Mouse (Mus musculus) mouse embryonic stem cell (cell line): ENCODE results near the gene Foxn3.

Experiments used
- in situ Hi-C, 2 experiments: fragments of 300-500 bp; cut with MboI; formaldehyde crosslinking; loops; 1 replicate in 1 of 2; 3 replicates in 1 of 2; pipeline ENCODE4 v1.14.3; 2019 to 2020; ENCODE audit warnings: low sequenced_read_pairs in 2 of 2, low pct_unique_long_range_greater_than_20kb in 1 of 2, mixed read lengths in 1 of 2; ENCODE audit not compliant: unreplicated experiment in 1 of 2

Gene Foxn3

DNA sequence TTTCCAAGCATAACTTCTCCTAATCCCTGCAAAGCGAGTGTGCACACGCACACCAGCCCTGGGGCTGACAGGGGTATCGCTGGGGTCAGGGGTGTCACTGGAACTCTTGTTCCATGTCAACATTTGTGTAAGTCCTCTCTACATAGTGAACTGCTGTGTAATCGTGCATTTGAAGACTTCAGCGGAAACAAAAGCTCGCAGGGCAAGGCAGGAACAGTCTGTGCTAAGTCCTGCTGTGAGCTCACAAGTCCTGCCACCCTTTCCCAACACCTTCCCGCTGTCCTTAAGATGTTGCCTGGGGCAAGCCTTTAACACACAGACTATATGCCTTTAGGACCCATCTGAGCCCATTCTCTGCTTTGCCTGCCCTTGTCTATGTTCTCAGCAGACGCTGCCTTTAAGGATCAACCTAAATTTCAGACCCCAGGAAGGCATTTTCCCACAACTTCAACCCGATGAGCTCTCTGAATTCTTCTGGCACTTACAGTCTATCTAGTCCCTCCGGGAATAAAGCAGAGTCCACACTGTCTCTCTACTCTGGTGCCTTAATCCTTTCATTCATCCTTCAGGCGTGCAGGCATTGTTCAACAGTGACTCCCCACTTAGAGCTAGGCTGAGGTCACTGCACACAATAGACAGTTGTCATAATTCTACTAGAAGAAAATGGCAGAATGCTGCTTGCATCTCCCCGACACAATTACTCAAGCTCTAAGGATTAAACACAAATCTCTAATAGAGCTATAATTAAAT is 264.4 kb downstream of the Foxn3 start:
- in situ Hi-C loops: no loop called here

DNA sequence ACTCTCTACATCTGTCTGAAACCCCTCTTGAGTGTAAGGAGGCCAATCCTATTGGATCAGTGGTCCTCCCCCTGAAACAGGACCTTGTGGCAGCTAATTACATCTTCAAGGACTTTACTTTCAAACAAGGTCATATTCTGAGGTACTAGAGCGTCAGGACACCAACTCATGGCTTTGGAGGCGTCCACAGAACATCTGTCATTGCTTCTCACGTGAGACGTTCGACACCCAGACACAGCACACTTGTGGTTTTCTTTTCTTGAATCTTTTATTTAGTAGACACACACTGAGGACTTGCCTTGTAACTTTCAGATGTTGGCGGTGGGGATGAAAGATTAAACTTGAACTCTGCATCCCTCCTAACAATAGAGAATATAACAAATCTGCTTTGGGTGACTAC is 265.1 kb downstream of the Foxn3 start:
- in situ Hi-C loops: no loop called here

DNA sequence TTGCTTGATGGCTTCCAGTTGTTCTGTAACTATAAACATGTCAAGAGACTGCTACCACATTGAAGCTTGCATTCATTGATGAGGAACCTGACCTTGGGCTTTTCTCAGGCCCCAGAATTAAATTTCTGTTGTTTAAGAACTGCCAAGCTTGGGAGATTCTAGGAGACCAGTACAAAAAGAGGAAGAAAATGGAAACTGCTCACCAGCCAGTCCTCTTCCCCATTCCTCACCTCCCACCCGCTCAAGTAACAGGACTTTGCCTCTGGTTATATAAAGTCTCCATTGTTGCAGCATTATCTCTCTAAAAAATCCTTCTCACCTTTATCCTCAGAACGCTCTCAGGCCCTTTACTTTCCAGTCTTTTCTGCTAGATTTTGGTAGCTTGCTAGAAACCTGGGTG is 265.6 kb downstream of the Foxn3 start:
- in situ Hi-C loops: no loop called here

DNA sequence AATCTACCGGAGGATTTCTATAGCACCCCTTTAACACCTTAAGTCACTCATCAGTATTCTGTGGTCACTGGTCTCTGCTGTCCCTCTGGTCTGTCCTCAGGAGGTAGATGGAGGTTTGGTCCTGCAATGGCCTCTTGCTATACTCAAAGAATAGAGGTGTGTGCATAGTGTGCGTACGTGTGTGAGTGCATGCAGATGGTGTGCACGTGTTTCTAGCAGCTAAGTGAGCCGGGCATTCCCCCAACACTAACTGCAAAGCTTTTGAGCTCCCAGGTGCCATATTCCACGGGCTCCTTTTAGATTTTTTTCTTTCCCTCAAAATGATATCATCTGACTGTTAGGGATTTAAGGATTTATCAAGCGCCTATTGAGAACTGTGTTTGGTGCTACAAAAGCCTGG is 269.9 kb downstream of the Foxn3 start:
- in situ Hi-C loops: no loop called here

DNA sequence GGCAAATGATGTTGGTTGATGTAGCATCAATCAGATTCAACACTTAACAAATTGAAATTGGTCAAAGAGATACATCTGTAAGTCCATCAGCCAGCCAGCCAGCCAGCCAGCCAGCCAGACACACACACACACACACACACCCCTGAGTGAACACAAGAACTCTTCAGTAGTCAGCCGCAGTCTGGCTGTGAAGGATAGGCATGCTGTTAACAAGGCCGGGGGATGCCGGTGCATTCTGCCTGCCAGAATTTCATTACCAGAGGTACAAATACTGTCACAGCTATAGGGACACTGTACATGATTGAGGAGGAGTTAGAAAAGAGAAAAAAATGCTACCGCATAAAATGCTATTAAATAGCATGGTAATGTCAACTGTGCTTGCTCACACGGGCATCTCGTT is 271.2 kb downstream of the Foxn3 start:
- in situ Hi-C loops: no loop called here

DNA sequence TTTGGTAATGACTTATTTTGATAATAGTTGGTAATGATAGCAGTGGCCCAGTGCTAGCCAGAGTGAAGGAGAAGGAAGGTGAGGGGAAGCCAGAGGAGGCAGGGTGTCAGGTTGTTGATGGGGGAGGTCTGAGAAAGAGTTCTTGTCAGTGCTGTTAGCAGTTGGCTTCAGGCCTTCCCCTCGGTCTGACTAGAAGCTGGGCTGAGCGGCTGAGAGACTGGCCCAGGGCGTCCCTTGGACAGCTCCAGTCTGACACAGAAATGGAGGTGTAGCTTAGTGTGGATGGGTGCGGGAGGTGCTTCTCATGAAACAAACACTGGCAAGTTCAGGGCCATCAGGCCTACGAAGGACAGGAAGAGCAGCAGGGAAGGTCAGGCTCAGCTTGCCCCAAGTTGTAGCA is 276.3 kb downstream of the Foxn3 start:
- in situ Hi-C loops: no loop called here

DNA sequence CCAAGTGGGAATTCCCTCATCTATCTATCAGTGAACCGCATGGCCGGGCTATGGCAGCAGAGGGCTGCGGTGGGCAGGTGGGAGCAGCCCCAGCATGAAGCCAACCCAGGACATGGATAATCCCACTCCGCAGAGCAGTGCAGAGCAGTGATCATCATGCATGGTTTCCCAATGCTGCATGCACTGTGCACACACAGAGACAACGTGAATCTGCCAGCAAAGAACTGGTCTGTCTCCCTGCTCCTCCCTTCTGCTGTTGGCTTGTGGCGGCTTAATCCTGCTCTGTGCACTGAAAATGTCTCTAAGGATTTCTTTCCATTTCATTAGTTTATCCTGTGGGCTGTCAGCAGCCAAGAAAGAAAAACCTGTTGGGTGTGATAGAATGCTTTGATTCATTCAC is 276.7 kb downstream of the Foxn3 start:
- in situ Hi-C loops: no loop called here

DNA sequence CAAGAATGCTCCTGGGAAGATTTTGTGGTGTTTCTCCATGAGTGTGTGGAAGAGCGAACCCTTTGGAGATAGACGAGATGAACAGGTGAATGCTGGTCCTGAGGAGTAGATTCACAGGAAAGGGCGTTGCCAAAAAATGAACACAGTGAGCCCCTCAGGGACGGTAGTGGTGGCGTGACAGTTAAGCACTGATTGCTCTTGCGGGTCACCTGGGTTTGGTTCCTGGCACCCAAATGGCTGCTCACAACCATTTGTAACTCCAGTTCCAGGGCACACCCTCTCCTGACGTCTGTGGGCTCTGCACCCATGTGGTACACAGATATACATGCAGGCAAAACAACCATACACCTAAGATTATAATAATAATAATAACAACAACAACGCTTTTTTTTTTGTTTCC is 277.7 kb downstream of the Foxn3 start:
- in situ Hi-C loops: no loop called here

DNA sequence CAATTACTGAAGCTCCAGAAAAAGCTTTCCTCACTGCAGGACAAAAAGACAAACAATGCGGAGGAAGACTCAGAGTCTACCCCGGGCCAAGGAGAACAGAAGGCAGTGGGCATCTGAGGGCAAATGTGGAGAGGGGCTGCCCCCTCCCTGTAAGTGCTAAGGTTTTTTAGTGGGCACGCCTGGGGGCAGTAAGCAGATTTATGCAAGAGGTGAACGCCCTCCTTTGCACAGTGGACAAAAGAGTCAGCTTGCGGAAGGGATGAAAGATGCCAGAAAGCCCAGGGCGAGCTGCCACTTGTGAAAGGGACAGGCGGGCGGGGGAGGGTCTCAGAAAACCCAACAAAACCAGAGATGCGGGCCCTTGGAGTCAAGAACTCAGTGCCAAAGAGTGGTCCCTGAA is 278.2 kb downstream of the Foxn3 start:
- in situ Hi-C loops: no loop called here

DNA sequence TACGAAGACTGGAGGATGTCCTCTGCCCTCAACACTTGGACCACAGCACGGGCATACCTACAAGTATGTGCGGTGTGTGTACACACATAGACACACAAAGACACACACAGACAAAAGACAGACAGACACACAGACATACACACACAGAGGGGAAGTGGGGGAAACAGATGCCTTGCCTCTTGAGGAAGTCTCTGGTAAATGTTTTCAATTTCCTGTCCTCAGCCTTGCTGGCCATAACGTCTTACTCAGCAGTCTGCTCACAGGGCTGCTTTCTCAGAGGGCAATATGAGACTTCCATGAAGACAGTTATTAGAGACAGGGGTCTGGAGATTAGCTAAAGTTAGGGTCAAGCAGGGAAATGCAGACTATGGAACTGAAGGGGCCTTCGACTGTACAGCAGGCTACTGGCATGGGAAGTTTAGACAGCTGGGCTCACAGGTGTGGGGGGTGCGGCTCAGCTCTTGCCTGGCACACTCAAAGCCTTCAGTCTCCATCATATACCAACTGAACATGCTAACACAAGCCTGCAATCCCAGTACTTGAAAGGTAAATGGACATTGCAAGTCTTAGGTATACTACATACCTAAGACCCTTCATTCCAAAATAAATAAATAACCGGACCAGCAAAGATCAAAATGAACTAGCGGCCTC is 278.8 kb downstream of the Foxn3 start:
- in situ Hi-C loops: no loop called here

DNA sequence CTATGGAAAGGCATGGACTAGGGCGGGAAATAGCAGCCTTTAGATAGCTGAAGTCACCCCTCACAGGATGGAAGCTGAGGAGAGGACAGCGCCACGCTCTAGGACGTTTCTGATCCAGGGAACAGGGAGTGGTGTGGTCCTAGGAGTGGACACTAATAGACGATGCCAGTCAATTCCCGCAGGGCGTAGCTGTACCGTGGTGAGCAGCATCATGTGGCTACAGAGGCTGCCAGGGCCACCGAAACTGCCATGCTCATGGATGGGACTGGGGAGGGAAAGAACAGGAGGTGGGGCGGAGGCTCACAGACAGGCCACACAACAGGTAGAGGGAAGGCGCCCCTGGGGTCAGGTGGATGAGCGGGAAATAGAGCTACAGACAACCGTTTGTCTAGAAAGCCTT is 282.6 kb downstream of the Foxn3 start:
- in situ Hi-C loops: no loop called here

DNA sequence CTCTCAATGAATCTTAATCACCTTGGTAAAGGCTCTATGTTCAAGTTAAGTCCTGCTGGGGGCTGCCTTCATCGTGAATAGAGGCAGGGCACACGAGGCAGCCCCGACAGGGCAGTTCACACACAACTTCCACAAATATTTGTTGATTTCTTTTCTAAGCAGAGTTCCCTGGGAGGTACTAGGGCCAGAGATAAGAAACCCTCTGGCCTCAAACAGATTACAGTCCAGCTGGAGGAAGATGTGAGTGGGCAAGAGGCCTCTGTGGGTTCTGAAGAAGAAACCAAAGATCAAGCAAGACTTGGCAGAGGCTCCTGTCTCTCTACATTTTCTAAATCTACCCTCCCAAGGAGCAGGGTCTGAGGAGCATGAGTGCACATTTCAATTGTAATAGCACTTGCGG is 283.1 kb downstream of the Foxn3 start:
- in situ Hi-C loops: no loop called here

DNA sequence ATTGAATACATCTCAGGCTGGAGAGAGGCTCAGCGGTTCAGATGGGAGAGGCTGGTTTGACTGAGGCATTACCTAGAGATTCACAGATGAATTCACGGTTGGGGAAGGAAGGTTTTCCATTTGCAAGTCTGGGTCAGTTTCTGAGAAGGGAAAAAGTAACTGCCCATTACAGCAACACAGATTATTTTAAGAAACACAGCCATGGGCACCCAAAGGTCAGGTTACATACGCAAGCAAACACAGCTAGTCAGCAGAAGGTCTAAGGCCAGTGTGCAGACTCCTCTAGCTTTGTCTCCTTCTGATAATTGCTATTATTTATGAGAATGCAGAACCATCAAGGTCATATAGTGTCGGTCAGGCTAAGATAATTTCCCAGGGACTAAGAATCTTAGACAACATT is 284.0 kb downstream of the Foxn3 start:
- in situ Hi-C loops: no loop called here

DNA sequence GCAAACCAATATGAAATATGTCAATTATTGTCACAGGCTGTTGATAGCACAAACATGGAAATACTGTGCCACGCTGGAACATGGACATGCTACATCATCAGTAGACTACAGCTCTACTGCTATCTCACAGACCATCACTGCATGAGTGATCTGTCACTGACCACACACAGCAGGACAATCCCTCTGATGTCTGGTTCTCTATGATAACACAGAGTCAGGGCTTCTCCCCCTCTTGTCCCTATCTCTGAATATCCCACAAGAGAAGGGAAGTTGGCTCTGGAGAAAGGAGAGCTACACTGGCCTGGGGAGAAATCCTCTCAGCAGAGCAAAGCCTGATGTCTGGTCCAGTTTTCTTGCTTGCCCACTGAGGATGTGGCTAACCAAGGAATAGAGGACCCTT is 288.8 kb downstream of the Foxn3 start:
- in situ Hi-C loops: no loop called here

DNA sequence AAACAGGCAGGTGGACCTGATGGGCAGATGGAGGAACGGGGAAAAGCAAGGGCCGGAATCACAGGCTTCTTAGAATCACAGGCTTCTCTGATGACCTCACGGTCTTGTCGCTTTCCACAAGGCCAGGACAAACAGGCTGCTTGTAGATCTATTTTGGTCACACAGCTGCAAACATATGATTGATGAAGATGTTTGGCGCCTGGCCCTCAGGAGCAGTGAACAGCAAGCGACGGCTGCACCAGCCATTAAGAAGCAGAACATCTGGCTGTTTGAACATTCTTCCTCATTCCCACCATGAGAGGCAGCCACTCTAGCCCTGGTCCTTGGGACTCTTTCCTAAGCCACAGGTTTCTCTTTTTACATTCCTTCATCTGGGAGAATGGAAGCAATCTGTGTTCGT is 294.0 kb downstream of the Foxn3 start:
- in situ Hi-C loops: no loop called here

DNA sequence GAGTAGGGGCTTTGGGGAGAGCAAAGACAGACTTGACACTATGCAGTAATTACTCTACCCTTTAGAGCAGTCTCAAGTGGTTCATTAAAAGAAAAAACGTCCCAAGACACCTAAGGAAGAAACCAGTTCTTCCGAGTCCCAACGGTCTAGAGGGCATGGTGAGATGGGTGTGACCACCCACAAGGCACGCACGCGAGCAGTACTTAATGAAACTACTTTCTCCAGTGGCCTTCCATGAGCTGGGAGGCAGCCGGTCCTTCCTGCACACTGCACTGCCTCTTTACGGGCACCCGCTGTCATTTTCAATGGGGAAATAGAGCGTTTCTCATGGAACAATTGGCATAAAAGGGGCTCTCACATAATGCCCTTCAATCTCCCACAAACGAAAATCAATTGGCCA is 294.4 kb downstream of the Foxn3 start:
- in situ Hi-C loops: no loop called here

DNA sequence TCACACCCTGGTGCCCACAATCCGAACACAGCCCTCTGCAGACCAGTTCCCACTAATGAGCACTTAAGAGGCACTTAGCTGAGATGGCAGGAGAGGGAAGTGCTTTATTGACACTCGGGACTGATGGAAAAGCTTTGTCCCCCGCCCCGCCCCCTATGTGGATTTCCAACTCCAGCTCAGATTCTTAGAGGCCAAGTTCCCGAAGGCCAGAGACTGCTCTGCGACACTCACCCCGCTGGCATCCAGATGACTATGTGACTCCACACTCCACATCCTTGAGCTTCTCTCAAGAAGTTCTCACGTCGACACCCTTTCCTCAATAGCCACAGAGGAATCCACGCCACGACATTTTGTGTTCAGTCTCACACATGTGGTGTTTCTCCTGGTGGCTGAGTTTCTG is 295.6 kb downstream of the Foxn3 start:
- in situ Hi-C loops: no loop called here

DNA sequence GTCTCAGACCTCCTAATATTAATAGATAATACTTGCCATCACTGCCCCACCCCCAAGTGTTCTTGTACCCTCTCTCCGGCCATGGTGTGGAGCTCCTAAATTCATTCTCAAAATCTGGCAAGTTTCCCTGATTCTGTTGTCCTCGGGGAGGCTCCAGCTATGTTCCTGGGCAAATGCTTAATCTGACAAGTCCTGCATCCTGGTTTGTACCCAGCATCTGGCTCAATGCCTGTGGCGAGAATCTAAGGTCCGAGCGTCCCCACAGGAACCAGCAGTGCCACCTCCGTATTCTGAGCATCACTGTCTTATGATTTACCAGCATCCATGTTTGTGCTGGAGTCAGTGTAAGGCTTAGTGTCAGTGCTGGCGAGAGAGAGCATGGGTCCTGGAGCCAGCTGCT is 296.9 kb downstream of the Foxn3 start:
- in situ Hi-C loops: no loop called here

DNA sequence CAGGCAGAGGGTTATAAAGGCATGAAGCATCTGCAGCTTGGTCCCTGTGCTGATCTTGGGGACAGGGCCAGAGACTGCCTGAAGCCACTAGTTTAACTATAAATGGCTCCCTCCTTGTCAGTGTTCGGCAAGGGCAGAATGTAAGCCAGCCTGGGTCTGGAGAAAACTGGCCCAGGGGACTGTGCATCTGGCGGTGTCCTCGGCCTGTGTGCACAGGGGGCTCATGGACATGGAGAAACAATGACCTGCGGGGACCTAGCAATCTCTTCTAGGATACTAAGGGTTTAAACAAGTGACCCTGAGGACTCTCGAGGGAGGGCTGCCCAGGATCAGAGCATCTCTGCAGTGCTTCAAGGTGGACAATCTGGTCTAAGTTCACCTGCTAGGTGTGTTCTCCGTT is 297.6 kb downstream of the Foxn3 start:
- in situ Hi-C loops: no loop called here

DNA sequence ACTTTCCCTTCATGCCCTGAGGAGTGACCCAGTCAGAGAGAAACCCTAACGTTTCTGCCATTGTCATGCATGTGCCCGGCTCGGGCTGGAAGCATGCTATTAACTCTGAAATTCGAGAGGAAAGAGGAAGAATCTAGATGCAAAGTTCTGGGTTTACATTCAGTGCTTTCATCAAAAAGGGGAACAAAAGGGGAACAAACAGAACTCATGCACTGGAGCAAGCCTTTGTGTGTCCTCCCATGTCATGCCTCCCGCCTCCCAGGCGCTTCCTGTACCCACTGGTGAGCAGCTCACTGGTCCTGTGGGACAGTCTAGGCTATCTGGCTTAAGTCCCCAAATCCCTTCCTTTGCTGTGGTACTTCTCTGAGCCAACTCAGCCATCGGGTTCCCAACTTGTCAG is 299.0 kb downstream of the Foxn3 start:
- in situ Hi-C loops: no loop called here
